Mouse (Mus musculus): ENCODE results near the gene Spata6.
A peak's percentile ranks its signal among the peaks of the same experiment; 100 is the strongest.

The Spata6 gene

DNA sequence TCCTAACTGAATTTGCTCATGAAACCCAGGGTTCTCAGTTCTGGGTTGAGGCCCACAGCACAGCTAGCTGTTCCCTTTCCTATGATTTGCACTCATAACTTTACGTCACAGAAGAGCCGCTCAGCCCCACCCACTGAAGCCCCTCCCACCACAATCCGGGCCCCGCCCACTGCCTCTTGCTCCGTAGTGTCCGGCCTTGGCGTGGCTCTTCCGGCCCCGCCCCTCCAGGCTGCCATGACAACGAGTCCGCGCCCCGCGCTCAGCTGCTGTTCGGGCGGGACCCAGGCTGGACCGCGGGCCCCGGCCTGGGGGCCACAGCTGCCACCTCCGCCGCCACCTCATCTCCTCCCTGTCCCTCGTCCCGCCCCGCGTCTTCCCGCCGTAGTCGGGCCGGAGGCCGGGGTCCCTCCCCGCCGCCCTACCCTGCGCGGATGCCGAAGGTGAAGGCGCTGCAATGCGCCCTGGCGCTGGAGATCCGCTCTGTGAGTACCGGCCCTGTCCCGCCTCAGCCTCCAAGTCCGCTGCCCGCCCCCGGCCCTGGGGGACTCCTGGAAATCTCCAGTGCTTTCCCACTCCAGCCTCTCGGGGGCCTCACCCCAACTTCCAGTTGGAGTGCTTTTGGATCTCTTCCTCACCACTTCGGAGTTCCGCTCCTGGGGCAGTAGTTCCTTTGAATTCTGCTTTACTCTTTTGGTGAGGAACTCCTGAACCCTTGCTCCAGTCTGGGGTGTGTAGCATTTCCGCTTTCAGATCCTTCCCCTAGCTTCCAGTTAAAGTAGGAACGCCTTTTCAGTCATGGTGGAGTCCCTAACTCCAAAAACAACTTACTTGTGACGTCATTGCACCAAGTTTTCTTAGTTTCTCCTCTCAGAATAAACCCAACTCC is at the start of gene Spata6:
Gene Spata6 (plus strand): TSS at position 209 of the 886 bp plus-strand sequence.
- peak; percentile 74 for DNase-seq (ENCODE audit: low read depth)

DNA sequence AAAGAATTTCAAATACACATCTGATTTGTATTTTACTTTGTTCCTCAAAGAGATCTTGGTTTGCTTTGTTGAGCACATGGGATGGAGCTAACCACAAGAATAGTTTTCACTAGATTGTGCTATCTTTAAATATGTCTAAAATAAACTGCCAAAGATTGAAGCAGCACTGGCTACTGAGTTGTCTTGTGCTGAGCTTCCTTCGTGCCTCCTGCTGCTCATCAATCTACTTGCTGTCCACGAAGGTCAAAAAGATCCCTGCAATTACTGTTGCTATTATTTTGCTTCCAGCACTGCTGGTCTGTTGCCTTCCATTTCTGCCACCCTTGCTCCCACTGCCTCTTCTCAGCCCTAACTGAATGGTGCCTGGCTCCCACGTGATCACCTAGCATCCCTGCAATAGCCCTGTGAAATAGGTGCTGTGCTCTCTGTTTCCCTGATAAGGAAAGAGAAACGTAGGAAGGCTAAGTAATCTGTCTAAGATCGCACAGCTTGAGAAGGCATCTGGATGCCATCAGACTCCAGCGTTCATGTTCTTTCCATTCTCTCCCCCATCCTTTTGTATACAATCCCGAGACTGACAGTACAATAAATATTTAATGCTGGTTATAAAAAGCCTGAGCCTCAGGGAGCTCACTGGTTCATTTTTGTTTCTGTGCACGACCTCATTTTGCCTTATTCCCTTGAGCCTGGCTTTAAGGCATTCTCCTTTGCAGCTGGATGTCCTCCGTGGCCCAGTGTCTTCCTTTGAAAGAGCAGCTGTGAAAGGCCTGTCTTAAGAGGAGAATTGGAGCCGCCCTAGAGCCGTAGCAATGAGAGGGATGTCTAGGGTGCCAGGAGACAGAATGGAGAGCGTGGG is 49.0 kb upstream of the Spata6 start:
- DNase-seq (ENCODE audit: low read depth) = no peak

- no peak for DNase-seq (ENCODE audit: low read depth)
These were observed 48.3 kb upstream of the Spata6 start for GRCm38 (mm10) chr4:111671440-111671839.

DNA sequence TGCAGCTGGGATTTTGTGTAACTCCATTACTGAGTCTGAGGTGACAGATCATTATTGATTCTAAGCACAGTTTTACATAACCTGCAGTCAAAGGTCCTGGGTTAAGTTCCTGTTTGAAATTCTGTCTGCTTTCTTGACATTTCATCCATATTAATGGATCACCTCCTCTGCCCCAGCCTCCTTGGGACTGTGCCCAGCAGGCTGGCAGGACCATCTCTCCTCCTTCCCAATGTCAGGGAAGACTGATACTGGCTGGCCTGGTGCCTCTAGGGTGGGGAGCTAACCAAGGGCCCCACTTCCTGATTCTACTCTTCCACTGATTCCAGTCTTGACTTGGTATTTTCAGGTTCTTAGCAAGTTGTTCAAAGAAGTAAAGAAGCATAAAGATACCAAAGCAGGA is 45.9 kb upstream of the Spata6 start:
- no peak for DNase-seq (ENCODE audit: low read depth)

GRCm38 (mm10) chr4:111681926-111682325 is 37.9 kb upstream of the Spata6 start:
- DNase-seq (ENCODE audit: low read depth) = no peak

- DNase-seq (ENCODE audit: low read depth) = no peak
These were observed 37.0 kb upstream of the Spata6 start for GRCm38 (mm10) chr4:111682793-111683192.

- DNase-seq (ENCODE audit: low read depth) = no peak
These were observed 35.9 kb upstream of the Spata6 start for GRCm38 (mm10) chr4:111683843-111684242.

GRCm38 (mm10) chr4:111685951-111686350 is 33.8 kb upstream of the Spata6 start:
- no peak for DNase-seq (ENCODE audit: low read depth)

- no peak for DNase-seq (ENCODE audit: low read depth)
These were observed 32.8 kb upstream of the Spata6 start for GRCm38 (mm10) chr4:111686951-111687350.

- DNase-seq (ENCODE audit: low read depth) = peak; percentile 36
These were observed 32.2 kb upstream of the Spata6 start for GRCm38 (mm10) chr4:111687613-111688012.

DNA sequence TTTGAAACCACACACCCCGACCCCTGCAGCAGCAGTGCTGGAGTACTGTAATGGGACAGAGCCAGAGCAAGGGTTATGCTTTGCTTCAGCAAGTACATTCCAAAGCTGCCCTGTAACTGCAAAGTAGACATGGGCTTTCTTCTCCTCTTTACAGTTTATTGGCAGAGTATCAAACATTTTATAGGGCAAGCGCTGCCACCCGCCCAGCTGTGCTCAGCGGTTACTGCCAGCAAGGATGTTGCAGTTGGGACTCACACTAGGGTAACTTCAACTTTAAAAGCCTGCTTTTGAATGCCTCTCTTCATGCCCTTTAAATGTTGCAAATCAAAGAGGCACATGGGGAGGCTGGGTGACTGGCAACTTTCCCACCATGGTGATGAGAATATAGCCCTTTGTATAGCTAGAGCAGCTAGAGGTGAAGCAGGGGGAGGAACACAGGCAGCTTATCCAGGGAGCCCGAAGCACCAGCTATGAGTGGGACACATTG is 28.7 kb upstream of the Spata6 start:
- DNase-seq (ENCODE audit: low read depth) = no peak

DNA sequence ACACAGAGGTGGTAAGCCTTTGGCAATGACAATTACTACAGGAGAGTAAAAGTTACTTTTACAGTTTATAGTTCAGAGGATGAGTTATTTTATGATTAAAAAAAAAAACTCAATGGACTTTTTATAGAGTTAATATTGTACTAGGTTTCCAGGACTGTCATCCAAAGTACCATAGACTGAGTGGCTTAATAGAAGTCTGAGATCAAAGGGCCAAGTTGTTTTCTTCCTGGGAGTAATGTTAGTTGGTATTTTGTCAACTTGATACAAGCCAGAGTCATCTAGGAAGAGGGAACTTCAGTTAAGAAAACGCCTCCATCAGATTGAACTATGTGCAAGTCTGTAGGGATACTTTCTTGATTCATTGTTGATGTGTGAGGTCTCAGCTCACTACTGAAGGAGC is 18.4 kb upstream of the Spata6 start:
- DNase-seq (ENCODE audit: low read depth) = no peak

GRCm38 (mm10) chr4:111704126-111704525 is 15.7 kb upstream of the Spata6 start:
- no peak for DNase-seq (ENCODE audit: low read depth)

- DNase-seq (ENCODE audit: low read depth) = no peak
These were observed 14.8 kb upstream of the Spata6 start for GRCm38 (mm10) chr4:111704975-111705374.

DNA sequence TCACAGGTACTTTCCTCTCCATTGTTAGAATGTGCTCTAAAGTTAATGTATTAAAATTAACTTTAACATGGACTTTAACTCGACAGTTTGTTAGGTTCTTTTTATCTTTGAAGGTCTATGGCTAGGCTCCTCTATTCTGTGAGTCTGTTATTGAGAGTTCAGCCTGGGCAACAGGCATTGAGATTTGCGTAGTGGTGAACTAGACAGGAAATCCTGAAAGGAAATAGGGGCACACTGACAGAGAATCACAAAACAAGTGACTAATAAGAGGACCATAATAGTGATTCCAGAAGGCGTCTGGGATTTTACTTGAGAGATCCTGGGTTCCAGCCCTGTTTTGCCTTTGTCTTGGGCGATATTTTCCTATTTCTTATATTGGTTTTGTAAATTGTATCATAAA is 488 bp upstream of the Spata6 start:
- no peak for DNase-seq (ENCODE audit: low read depth)

DNA sequence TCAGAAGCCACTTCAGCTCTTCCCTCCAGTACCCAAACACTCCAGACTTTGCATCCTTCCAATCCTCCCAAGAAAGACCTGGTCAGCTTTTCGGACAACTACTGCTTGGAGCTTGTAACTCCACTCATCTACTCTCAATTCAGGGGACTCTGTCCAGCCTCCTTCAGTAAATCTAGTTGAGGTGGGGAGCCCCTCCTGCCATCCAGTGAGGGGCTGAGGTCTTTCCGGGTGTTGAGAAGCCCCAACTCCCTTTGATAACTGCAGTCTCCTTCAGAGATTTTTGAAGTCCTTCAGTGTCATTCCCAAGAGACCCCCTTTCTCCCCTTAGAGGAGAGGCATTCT is 849 bp downstream of the Spata6 start:
- no peak for DNase-seq (ENCODE audit: low read depth)

- DNase-seq (ENCODE audit: low read depth) = peak; percentile 18
These were observed 1.5 kb downstream of the Spata6 start for GRCm38 (mm10) chr4:111721121-111721840.

DNA sequence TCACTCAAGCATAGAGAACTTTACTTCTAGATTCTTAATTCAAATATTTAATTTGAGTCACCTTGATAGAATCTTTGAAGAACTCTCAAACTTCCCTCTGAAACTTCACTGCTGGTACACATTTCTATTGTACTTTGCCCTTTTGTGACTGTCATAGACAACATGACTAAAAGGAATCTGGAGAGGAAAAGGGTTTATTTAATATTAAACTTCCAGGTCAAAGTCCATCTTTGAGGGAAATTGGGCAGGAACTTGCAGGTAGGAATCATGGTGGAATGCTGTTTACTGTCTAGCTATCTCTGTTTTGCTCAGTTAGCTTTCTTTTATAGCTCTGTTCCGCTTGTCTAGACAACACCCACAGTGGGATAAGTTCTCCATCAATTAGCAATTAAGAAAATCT is 17.8 kb downstream of the Spata6 start:
- DNase-seq (ENCODE audit: low read depth) = no peak

DNA sequence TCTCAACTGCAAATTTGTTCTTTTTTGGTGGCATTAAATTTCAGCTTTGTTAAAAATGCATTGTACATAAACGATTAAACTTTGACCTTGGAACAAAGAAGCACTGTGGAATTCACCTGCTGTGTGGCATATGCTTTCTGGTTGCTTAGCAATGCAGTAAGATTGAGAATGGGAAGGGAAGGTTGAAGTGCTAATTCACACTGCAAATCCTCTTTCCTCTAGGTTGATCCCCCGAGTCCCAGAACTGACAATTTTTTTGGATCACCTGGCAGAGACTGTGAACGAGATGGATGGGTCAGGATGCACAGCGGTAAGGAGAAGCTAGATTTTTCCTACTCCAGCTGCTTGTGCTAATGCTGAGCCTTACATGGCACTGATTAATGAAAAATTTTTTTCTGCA is 60.7 kb downstream of the Spata6 start:
- DNase-seq (ENCODE audit: low read depth) = no peak

DNA sequence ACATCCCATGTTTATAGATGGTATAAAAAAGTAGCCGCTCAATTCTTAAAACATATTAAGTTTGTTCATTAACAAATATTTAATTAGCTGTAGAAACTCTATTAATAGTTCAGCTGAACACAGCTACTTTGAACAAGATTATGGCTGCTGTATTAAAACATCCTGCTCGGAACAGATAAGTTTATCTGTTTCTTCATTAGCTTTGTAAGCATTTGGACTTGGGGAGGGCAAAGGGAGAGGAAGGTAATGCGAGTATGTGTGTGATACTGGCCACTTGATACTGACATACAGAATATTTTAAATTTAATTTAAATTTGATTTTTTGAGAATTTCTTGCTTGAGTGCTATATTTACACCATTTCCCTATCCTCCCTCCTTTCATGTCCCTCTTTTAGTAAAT is 80.1 kb downstream of the Spata6 start:
- DNase-seq (ENCODE audit: low read depth) = no peak

DNA sequence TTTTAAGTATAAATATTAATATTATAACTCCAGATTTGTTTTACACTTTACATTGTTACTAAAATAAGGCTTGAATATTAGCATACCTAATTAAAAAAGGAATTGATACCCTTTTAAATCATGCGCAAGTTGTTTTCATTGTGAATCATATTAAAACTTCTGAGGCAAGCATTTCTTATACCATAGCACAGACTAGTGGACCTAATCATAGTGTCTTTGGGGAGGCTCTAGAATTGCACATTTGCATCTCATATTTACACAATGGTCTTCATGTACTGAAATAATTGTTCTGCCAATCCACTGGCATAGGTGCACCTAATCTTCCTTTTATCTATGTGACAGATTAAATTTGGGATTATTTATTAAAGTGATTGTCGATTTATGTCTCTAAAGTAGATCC is 83.4 kb downstream of the Spata6 start:
- DNase-seq (ENCODE audit: low read depth) = no peak

GRCm38 (mm10) chr4:111817478-111817877 is 97.7 kb downstream of the Spata6 start:
- peak; percentile 10 for DNase-seq (ENCODE audit: low read depth)

All from fibroblast of lung, adult 2 months (primary cell).